Mouse (Mus musculus) heart, embryonic 10.5 days (tissue): ENCODE results near the gene Colec11. TPM values are rescaled to one million over a fixed set of nuclear protein-coding genes. Genes with fewer than 3 reads are reported as not detected.

Experiments used
- DNase-seq: peaks from one replicate; pipeline ENCODE4 v3.0.0-alpha.2; 2017; ENCODE audit warnings: low spot score
- H3K27ac ChIP-seq: fragments of 300-500 bp; sonication (generic); 2 replicates; pipeline ENCODE4 v1.5.1; 2016; ENCODE audit warnings: mild to moderate bottlenecking
- H3K27me3 ChIP-seq: fragments of 300-500 bp; sonication (generic); 2 replicates; pipeline ENCODE4 v1.6.1; 2016; ENCODE audit warnings: mild to moderate bottlenecking; ENCODE audit not compliant: poor library complexity, insufficient read depth, severe bottlenecking
- H3K36me3 ChIP-seq: fragments of 300-500 bp; sonication (generic); 2 replicates; pipeline ENCODE4 v1.6.1; 2016; ENCODE audit warnings: mild to moderate bottlenecking, moderate library complexity
- H3K4me1 ChIP-seq: fragments of 300-500 bp; sonication (generic); 2 replicates; pipeline ENCODE4 v1.6.1; 2016; ENCODE audit warnings: mild to moderate bottlenecking
- H3K4me3 ChIP-seq: fragments of 300-500 bp; sonication (generic); 2 replicates; pipeline ENCODE4 v1.5.1; 2016; ENCODE audit warnings: mild to moderate bottlenecking, moderate library complexity
- H3K9me3 ChIP-seq: fragments of 300-500 bp; sonication (generic); 2 replicates; pipeline ENCODE4 v1.6.1; 2016; ENCODE audit warnings: mild to moderate bottlenecking, moderate library complexity
- WGBS: fragments of 180-500 bp; shearing (Covaris S2); methylation state at CpG from one replicate; pipeline ENCODE4 v1.1.7; 2016; 5-methylcytosine and 5-hydroxymethylcytosine counted together
- polyA plus RNA-seq: library from polyadenylated mRNA; unstranded; fragments of >200 nt; fragmentation: Nextera tagmentation; extraction: Ambion mirVana; gene quantifications from 2 replicates; pipeline ENCODE4 v1.2.1, GENCODE M21; 2016

Gene Colec11
- 6.9 and 9.9 TPM in 2 replicates for polyA plus RNA-seq

GRCm38 (mm10) chr12:28623195-28623594 is at the start of gene Colec11:
Gene Colec11, minus strand, starts transcription at chr12:28623377.
- no peaks in the 10 kb centered on the region for H3K9me3 ChIP-seq
- no peak for DNase-seq
- WGBS: 18% methylated on average over 5 of the region's 5 CpGs
- peaks cover 5% of the 10 kb centered on the region; the same call in 1 of the 2 replicates for H3K36me3 ChIP-seq
- no peaks in the 10 kb centered on the region for H3K27me3 ChIP-seq
- peaks cover 38% of the 10 kb centered on the region for H3K4me1 ChIP-seq
- H3K4me3 ChIP-seq: peak within 1 kb of the TSS; percentile 36; the same call in 1 of the 2 replicates
- H3K27ac ChIP-seq: peak within 1 kb of the TSS; percentile 79

GRCm38 (mm10) chr12:28667287-28667686 is 44.1 kb upstream of the Colec11 start:
- no peak for DNase-seq
- H3K27me3 ChIP-seq: peaks cover 4% of the 10 kb centered on the region; the same call in 1 of the 2 replicates
- H3K4me1 ChIP-seq: peaks cover 15% of the 10 kb centered on the region
- 19% methylated on average over 8 of the region's 8 CpGs for WGBS
- 0 out of 2 replicates have a peak, but pooled peaks cover 4% of the 10 kb centered on the region for H3K36me3 ChIP-seq
- peak overlapping the region; percentile 59; the same call in 1 of the 2 replicates for H3K27ac ChIP-seq
- no peak overlapping the region for H3K4me3 ChIP-seq
- no peaks in the 10 kb centered on the region for H3K9me3 ChIP-seq

- Histone ChIP-seq H3K27me3 (peaks cover 4% of the 10 kb centered on the region; the same call in 1 of the 2 replicates), H3K36me3 (0 out of 2 replicates have a peak, but pooled peaks cover 4% of the 10 kb centered on the region), H3K4me3 (no peak overlapping the region), H3K4me1 (peaks cover 15% of the 10 kb centered on the region), H3K9me3 (no peaks in the 10 kb centered on the region), H3K27ac (peak overlapping the region; percentile 59; the same call in 1 of the 2 replicates)
- no peak for DNase-seq
- WGBS: 66% methylated on average over 4 of the region's 4 CpGs
Observed at GRCm38 (mm10) chr12:28666734-28667133, 43.6 kb upstream of the Colec11 start.

- no peak for DNase-seq
- Histone ChIP-seq H3K27me3 (peaks cover 4% of the 10 kb centered on the region; the same call in 1 of the 2 replicates), H3K27ac (no peak overlapping the region), H3K4me1 (peaks cover 10% of the 10 kb centered on the region), H3K36me3 (peaks cover 33% of the 10 kb centered on the region), H3K4me3 (no peak overlapping the region), H3K9me3 (no peaks in the 10 kb centered on the region)
- 68% methylated on average over 4 of the region's 4 CpGs for WGBS
Observed at GRCm38 (mm10) chr12:28662628-28663027, 39.5 kb upstream of the Colec11 start.

- peak within 1 kb of the TSS; percentile 83 for H3K4me3 ChIP-seq
- peaks cover 19% of the 10 kb centered on the region for H3K36me3 ChIP-seq
- 2% methylated on average over 52 of the region's 52 CpGs for WGBS
- no peaks in the 10 kb centered on the region for H3K9me3 ChIP-seq
- peak within 1 kb of the TSS; percentile 91 for H3K27ac ChIP-seq
- peak; percentile 94 for DNase-seq
- peaks cover 6% of the 10 kb centered on the region; the same call in 1 of the 2 replicates for H3K27me3 ChIP-seq
- H3K4me1 ChIP-seq: peaks cover 16% of the 10 kb centered on the region
Observed at GRCm38 (mm10) chr12:28649141-28650110, 26.2 kb upstream of the Colec11 start, which contains the start of gene Rnaseh1. Gene Rnaseh1, plus strand, starts transcription at chr12:28649602.

- WGBS: 59% methylated on average over 2 of the region's 2 CpGs
Observed at GRCm38 (mm10) chr12:28638778-28639177, 15.6 kb upstream of the Colec11 start.

GRCm38 (mm10) chr12:28636543-28636942 is 13.4 kb upstream of the Colec11 start:
- Histone ChIP-seq H3K9me3 (no peaks in the 10 kb centered on the region), H3K36me3 (peaks cover 32% of the 10 kb centered on the region), H3K4me3 (peak overlapping the region; percentile 94), H3K4me1 (peaks cover 6% of the 10 kb centered on the region; the same call in 1 of the 2 replicates), H3K27me3 (no peaks in the 10 kb centered on the region), H3K27ac (peak overlapping the region; percentile 98)
- 76% methylated on average over 6 of the region's 6 CpGs for WGBS
- no peak for DNase-seq

More at GRCm38 (mm10) chr12:28638778-28639177, 15.6 kb upstream of the Colec11 start:
- H3K9me3 ChIP-seq: no peaks in the 10 kb centered on the region
- no peaks in the 10 kb centered on the region for H3K27me3 ChIP-seq
- H3K4me3 ChIP-seq: no peak overlapping the region
- DNase-seq: no peak
- H3K36me3 ChIP-seq: peaks cover 9% of the 10 kb centered on the region
- peaks cover 6% of the 10 kb centered on the region; the same call in 1 of the 2 replicates for H3K4me1 ChIP-seq
- no peak overlapping the region for H3K27ac ChIP-seq

GRCm38 (mm10) chr12:28635535-28636476 is 12.6 kb upstream of the Colec11 start, which contains the start of gene Rps7:
Gene Rps7, minus strand, starts transcription at chr12:28635953.
- H3K4me1 ChIP-seq: peaks cover 6% of the 10 kb centered on the region; the same call in 1 of the 2 replicates
- no peaks in the 10 kb centered on the region for H3K9me3 ChIP-seq
- H3K36me3 ChIP-seq: peaks cover 39% of the 10 kb centered on the region
- peak within 1 kb of the TSS; percentile 98 for H3K27ac ChIP-seq
- DNase-seq: peak; percentile 95
- WGBS: 5% methylated on average over 69 of the region's 69 CpGs
- no peaks in the 10 kb centered on the region for H3K27me3 ChIP-seq
- H3K4me3 ChIP-seq: peak within 1 kb of the TSS; percentile 94

- DNase-seq: no peak
- Histone ChIP-seq H3K36me3 (peaks cover 46% of the 10 kb centered on the region), H3K27ac (peak overlapping the region; percentile 98), H3K4me1 (peaks cover 6% of the 10 kb centered on the region; the same call in 1 of the 2 replicates), H3K27me3 (no peaks in the 10 kb centered on the region), H3K9me3 (no peaks in the 10 kb centered on the region), H3K4me3 (peak overlapping the region; percentile 94)
- WGBS: 2% methylated on average over 23 of the region's 23 CpGs
Observed at GRCm38 (mm10) chr12:28635058-28635534, 11.9 kb upstream of the Colec11 start.

- Histone ChIP-seq H3K27me3 (no peaks in the 10 kb centered on the region), H3K4me3 (no peak overlapping the region), H3K4me1 (peaks cover 5% of the 10 kb centered on the region), H3K9me3 (no peaks in the 10 kb centered on the region), H3K36me3 (peaks cover 57% of the 10 kb centered on the region), H3K27ac (no peak overlapping the region)
- DNase-seq: no peak
- WGBS: 92% methylated on average over 2 of the region's 2 CpGs
Observed at GRCm38 (mm10) chr12:28628436-28628835, 5.3 kb upstream of the Colec11 start.

- Histone ChIP-seq H3K27ac (no peak overlapping the region), H3K4me1 (peaks cover 18% of the 10 kb centered on the region), H3K27me3 (no peaks in the 10 kb centered on the region), H3K4me3 (no peak overlapping the region), H3K36me3 (peaks cover 44% of the 10 kb centered on the region), H3K9me3 (no peaks in the 10 kb centered on the region)
- no peak for DNase-seq
- WGBS: 57% methylated on average over 4 of the region's 4 CpGs
Observed at GRCm38 (mm10) chr12:28627092-28627491, 3.9 kb upstream of the Colec11 start.

- H3K36me3 ChIP-seq: peaks cover 27% of the 10 kb centered on the region
- H3K9me3 ChIP-seq: no peaks in the 10 kb centered on the region
- no peak for DNase-seq
- peaks cover 32% of the 10 kb centered on the region for H3K4me1 ChIP-seq
- no peaks in the 10 kb centered on the region for H3K27me3 ChIP-seq
- H3K27ac ChIP-seq: no peak overlapping the region
- 69% methylated on average over 7 of the region's 7 CpGs for WGBS
- H3K4me3 ChIP-seq: no peak overlapping the region
Observed at GRCm38 (mm10) chr12:28625407-28625806, 2.2 kb upstream of the Colec11 start.
